Mouse (Mus musculus): Measurements from ENCODE around the gene Chn2.

DNA sequence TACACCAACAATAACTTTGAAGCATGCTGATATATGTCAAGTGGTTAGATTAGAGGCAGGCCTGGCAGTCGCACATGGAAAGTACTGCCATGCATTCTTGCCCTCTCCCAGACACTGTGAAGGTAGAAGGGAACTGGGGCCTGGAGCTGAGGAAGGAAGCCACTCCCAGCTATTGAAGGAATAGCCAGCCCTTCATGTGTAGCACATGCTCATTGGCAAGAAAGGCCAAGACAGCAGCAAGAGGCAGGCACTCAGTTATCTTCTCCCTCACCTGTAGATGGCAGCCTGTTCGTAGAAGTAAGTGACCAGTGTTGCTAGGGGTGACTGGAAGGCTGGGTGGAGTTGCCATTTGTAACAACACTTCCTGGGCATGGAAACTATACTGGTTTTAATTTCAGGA lies 165.6 kb downstream of the Chn2 start:
- TF ChIP-seq CTCF (IDR thresholded peaks at IDR 0.05; ENCODE audit: borderline replicate concordance, extremely low read depth, insufficient read depth, insufficient read length) = peak; percentile 27; the same call in 1 of the 2 replicates
- no peak for TF ChIP-seq POLR2A (IDR thresholded peaks at IDR 0.05; ENCODE audit: borderline replicate concordance, extremely low read depth, insufficient read depth, insufficient read length, poor library complexity, severe bottlenecking)
